Mouse (Mus musculus) CH12.LX (cell line): Measurements from ENCODE around the gene Zfp523.

ENCODE experiments used
- CHD1 ChIP-seq: IDR thresholded peaks from 2 replicates; pipeline ENCODE4 v1.6.1; 2012; ENCODE audit warnings: low read depth, low read length, improper control_type of control experiment, inconsistent platforms
- CTCF ChIP-seq, 2 experiments: IDR thresholded peaks in 1 of 2; conservative IDR thresholded peaks in 1 of 2; 2 replicates each; pipeline ENCODE4 v1.5.1; 2011 to 2012; ENCODE audit warnings: low read depth in 2 of 2, low read length in 2 of 2, improper control_type of control experiment in 1 of 2, inconsistent platforms in 1 of 2, mild to moderate bottlenecking in 1 of 2, moderate library complexity in 1 of 2
- ELF1 ChIP-seq: IDR thresholded peaks from 2 replicates; pipeline ENCODE4 v1.6.1; 2014; ENCODE audit warnings: low read depth, mild to moderate bottlenecking, inconsistent platforms, low read length, improper control_type of control experiment
- EP300 ChIP-seq: IDR thresholded peaks from 2 replicates; pipeline ENCODE4 v1.6.1; 2011; ENCODE audit warnings: low read length, improper control_type of control experiment
- JUN ChIP-seq: IDR thresholded peaks from 2 replicates; pipeline ENCODE4 v1.6.1; 2011; ENCODE audit warnings: low read depth, mild to moderate bottlenecking, low read length, improper control_type of control experiment, moderate library complexity; ENCODE audit not compliant: insufficient read depth
- MAFK ChIP-seq: IDR thresholded peaks from 2 replicates; pipeline ENCODE4 v1.6.1; 2011; ENCODE audit warnings: low read length, improper control_type of control experiment; ENCODE audit not compliant: insufficient replicate concordance
- MAZ ChIP-seq: IDR thresholded peaks from 2 replicates; pipeline ENCODE4 v1.6.1; 2012; ENCODE audit warnings: low read depth, mild to moderate bottlenecking, inconsistent platforms, low read length, improper control_type of control experiment, moderate library complexity
- POLR2A ChIP-seq: IDR thresholded peaks from 2 replicates; pipeline ENCODE4 v1.6.1; 2011; ENCODE audit warnings: low read depth, mild to moderate bottlenecking, improper control_type of control experiment, low read length
- USF1 ChIP-seq: IDR thresholded peaks from 2 replicates; pipeline ENCODE4 v1.6.1; 2014; ENCODE audit warnings: low read depth, mild to moderate bottlenecking, inconsistent platforms, low read length, improper control_type of control experiment
- ZC3H11A ChIP-seq: IDR thresholded peaks from 2 replicates; pipeline ENCODE4 v1.6.1; 2012; ENCODE audit warnings: low read depth, mild to moderate bottlenecking, inconsistent platforms, low read length, improper control_type of control experiment

DNA sequence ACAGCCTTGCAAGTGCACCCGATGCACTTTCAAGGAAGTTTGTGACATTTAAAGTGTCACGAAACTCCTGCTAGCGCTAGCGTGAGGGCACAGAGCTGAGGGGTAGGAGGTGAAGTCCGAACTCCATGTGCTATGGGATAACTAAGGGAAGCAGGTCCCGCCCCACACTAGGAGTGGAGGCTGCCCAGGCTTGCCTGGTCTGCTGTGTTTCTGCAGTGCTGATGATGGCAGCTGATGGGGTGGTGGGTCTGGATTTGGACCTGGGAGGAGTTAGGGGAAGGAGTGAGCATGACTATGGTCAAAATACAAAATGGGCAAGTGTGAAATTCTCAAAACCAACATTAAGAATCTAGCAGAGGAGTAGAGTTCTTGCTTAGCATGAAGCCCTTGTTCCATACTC is 53.6 kb downstream of the Zfp523 start:
- TF ChIP-seq EP300 (no peak), CHD1 (no peak), POLR2A (no peak), MAZ (no peak), ELF1 (no peak), USF1 (no peak), JUN (no peak), CTCF (conservative IDR thresholded peaks at IDR 0.05 in 1 of 2, IDR thresholded peaks at IDR 0.05 in 1 of 2; ENCODE audit: low read depth in 2 of 2, low read length in 2 of 2) (no peak), MAFK (no peak), ZC3H11A (no peak)
